Mouse (Mus musculus) ES-Bruce4 (cell line): ENCODE measurements at regions not wholly inside any gene's neighbourhood (a gene's known extent, or its start where the extent isn't known, plus 50 kb on each side); places are given as distances from the start of the nearest gene placed in this dataset.

Source experiments
- CTCF ChIP-seq: IDR thresholded peaks from one replicate; pipeline ENCODE4 v1.8.1; 2011; ENCODE audit warnings: low read depth, low read length
- POLR2A ChIP-seq: IDR thresholded peaks from one replicate; pipeline ENCODE4 v1.8.1; 2011; ENCODE audit warnings: low read length; ENCODE audit not compliant: insufficient read depth

GRCm38 (mm10) chr11:91196841-91197240, 380.5 kb downstream of the Kif2b start:
- TF ChIP-seq POLR2A (no peak), CTCF (no peak)
